Mouse (Mus musculus): ENCODE measurements at regions not wholly inside any gene's neighbourhood (a gene's known extent, or its start where the extent isn't known, plus 50 kb on each side); places are given as distances from the start of the nearest gene placed in this dataset.

- no peak for DNase-seq (ENCODE audit: extremely low spot score, low read depth, low spot score)
Measured at GRCm38 (mm10) chr14:105056171-105056570, 121.0 kb downstream of the Rbm26 start.

GRCm38 (mm10) chr14:105038798-105039197 lies 138.3 kb downstream of the Rbm26 start:
- DNase-seq (ENCODE audit: extremely low spot score, low read depth, low spot score), result no peak

GRCm38 (mm10) chr14:105034712-105035377 lies 142.3 kb downstream of the Rbm26 start:
- DNase-seq (ENCODE audit: extremely low spot score, low read depth, low spot score), result no peak

- DNase-seq (ENCODE audit: extremely low spot score, low read depth, low spot score), result no peak
Measured at GRCm38 (mm10) chr14:105019971-105020370, 157.2 kb downstream of the Rbm26 start.

- DNase-seq (ENCODE audit: extremely low spot score, low read depth, low spot score), result no peak
Measured at GRCm38 (mm10) chr14:105016089-105016846, 160.9 kb downstream of the Rbm26 start.

GRCm38 (mm10) chr14:105015278-105015677 lies 161.8 kb downstream of the Rbm26 start:
- no peak for DNase-seq (ENCODE audit: extremely low spot score, low read depth, low spot score)

GRCm38 (mm10) chr14:105010742-105011141 lies 166.4 kb downstream of the Rbm26 start:
- DNase-seq (ENCODE audit: extremely low spot score, low read depth, low spot score), result no peak

- no peak for DNase-seq (ENCODE audit: extremely low spot score, low read depth, low spot score)
Measured at GRCm38 (mm10) chr14:105008331-105008730, 168.8 kb downstream of the Rbm26 start.

GRCm38 (mm10) chr14:104994066-104994465 lies 183.1 kb downstream of the Rbm26 start:
- DNase-seq (ENCODE audit: extremely low spot score, low read depth, low spot score), result no peak

GRCm38 (mm10) chr14:104966046-104966445 lies 211.1 kb downstream of the Rbm26 start:
- DNase-seq (ENCODE audit: extremely low spot score, low read depth, low spot score), result peak; percentile 26

GRCm38 (mm10) chr14:104943450-104943849 lies 233.7 kb downstream of the Rbm26 start:
- no peak for DNase-seq (ENCODE audit: extremely low spot score, low read depth, low spot score)

- DNase-seq (ENCODE audit: extremely low spot score, low read depth, low spot score), result no peak
Measured at GRCm38 (mm10) chr14:104939961-104940360, 237.2 kb downstream of the Rbm26 start.

- no peak for DNase-seq (ENCODE audit: extremely low spot score, low read depth, low spot score)
Measured at GRCm38 (mm10) chr14:104937083-104937864, 239.9 kb downstream of the Rbm26 start.

GRCm38 (mm10) chr14:104935956-104936355 lies 241.2 kb downstream of the Rbm26 start:
- DNase-seq (ENCODE audit: extremely low spot score, low read depth, low spot score), result no peak

GRCm38 (mm10) chr14:104905706-104906105 lies 271.4 kb downstream of the Rbm26 start:
- DNase-seq (ENCODE audit: extremely low spot score, low read depth, low spot score), result no peak

- DNase-seq (ENCODE audit: extremely low spot score, low read depth, low spot score), result no peak
Measured at GRCm38 (mm10) chr14:104902120-104903027, 274.8 kb downstream of the Rbm26 start.

- DNase-seq (ENCODE audit: extremely low spot score, low read depth, low spot score), result no peak
Measured at GRCm38 (mm10) chr14:104901072-104901471, 276.1 kb downstream of the Rbm26 start.

- DNase-seq (ENCODE audit: extremely low spot score, low read depth, low spot score), result no peak
Measured at GRCm38 (mm10) chr14:104871203-104871602, 305.9 kb downstream of the Rbm26 start.

- DNase-seq (ENCODE audit: extremely low spot score, low read depth, low spot score), result no peak
Measured at GRCm38 (mm10) chr14:104867540-104867939, 309.6 kb downstream of the Rbm26 start.

- no peak for DNase-seq (ENCODE audit: extremely low spot score, low read depth, low spot score)
Measured at GRCm38 (mm10) chr14:104863881-104864280, 313.2 kb downstream of the Rbm26 start.

- DNase-seq (ENCODE audit: extremely low spot score, low read depth, low spot score), result no peak
Measured at GRCm38 (mm10) chr14:104855913-104856312, 321.2 kb downstream of the Rbm26 start.

All from hindlimb bud, embryonic 11.5 days (tissue).